Mouse (Mus musculus) G1E (cell line): Measurements from ENCODE around the gene Cmya5.
"Not testable (repeated sequence)": the region's sequence is repeated elsewhere in the genome, so short reads cannot be mapped to it uniquely, and the experiment has no call there.

Experiments used
- CTCF ChIP-seq: IDR thresholded peaks from 2 replicates; pipeline ENCODE4 v1.5.1; 2012; ENCODE audit warnings: low read depth, low read length, inconsistent platforms, mixed read lengths
- GATA1 ChIP-seq: IDR thresholded peaks from 2 replicates; pipeline ENCODE4 v1.6.1; 2012; ENCODE audit warnings: borderline replicate concordance, low read length, inconsistent platforms, mixed read lengths
- GATA2 ChIP-seq: IDR thresholded peaks from 2 replicates; pipeline ENCODE4 v1.6.1; 2012; ENCODE audit warnings: low read depth, low read length, inconsistent platforms, borderline replicate concordance
- POLR2AphosphoS5 ChIP-seq: IDR thresholded peaks from 2 replicates; pipeline ENCODE4 v1.6.1; 2012; ENCODE audit warnings: low read depth, low read length, inconsistent platforms; ENCODE audit not compliant: insufficient replicate concordance
- TAL1 ChIP-seq: conservative IDR thresholded peaks from 2 replicates; pipeline ENCODE4 v1.6.1; 2012; ENCODE audit warnings: low read depth, low read length, inconsistent platforms, mixed read lengths

DNA sequence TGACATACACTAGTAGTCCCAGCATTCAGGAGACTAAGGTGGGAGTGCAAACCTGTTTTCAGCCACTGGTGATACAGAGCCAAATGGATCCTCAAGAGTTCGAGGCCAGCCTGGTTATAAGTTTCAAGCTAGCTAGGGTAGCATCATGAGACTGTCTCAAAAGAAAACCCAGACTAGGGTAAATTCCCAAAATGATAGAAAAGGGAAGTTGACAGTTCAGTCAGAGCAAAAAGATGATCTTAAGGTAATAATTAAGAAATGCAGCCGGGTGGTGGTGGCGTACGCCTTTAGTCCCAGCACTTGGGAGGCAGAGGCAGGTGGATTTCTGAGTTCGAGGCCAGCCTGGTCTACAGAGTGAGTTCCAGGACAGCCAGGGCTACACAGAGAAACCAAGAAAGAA lies 43.3 kb upstream of the Cmya5 start:
- TF ChIP-seq POLR2AphosphoS5, CTCF, TAL1, GATA1, GATA2: not testable (repeated sequence)
